Mouse (Mus musculus) limb, embryonic 15.5 days (tissue): ENCODE measurements at regions not wholly inside any gene's neighbourhood (a gene's known extent, or its start where the extent isn't known, plus 50 kb on each side); places are given as distances from the start of the nearest gene placed in this dataset.
"Not testable (repeated sequence)": the region's sequence is repeated elsewhere in the genome, so short reads cannot be mapped to it uniquely, and the experiment has no call there.

ENCODE experiments used
- ATAC-seq: fragments of 200-750 bp; cut with Nextera tagmentation; 2 replicates; pipeline ENCODE4 v1.8.0; 2017; ENCODE audit warnings: low read depth, moderate TSS enrichment; ENCODE audit not compliant: insufficient number of reproducible peaks, low FRiP score, low TSS enrichment
- H3K27ac ChIP-seq: fragments of 300-500 bp; sonication (generic); 2 replicates; pipeline ENCODE4 v1.5.1; 2015; ENCODE audit warnings: moderate library complexity, mild to moderate bottlenecking, inconsistent platforms
- H3K27me3 ChIP-seq: fragments of 300-500 bp; sonication (generic); 2 replicates; pipeline ENCODE4 v1.6.1; 2015; ENCODE audit warnings: inconsistent platforms
- H3K36me3 ChIP-seq: fragments of 300-500 bp; sonication (generic); 2 replicates; pipeline ENCODE4 v1.6.1; 2015; ENCODE audit warnings: inconsistent platforms
- H3K4me1 ChIP-seq: fragments of 300-500 bp; sonication (generic); 2 replicates; pipeline ENCODE4 v1.6.1; 2015; ENCODE audit warnings: inconsistent platforms
- H3K4me2 ChIP-seq: fragments of 300-500 bp; sonication (generic); 2 replicates; pipeline ENCODE4 v1.6.1; 2015; ENCODE audit warnings: mild to moderate bottlenecking, inconsistent platforms
- H3K4me3 ChIP-seq: fragments of 300-500 bp; sonication (generic); 2 replicates; pipeline ENCODE4 v1.5.1; 2015; ENCODE audit warnings: mild to moderate bottlenecking, inconsistent platforms
- H3K9ac ChIP-seq: fragments of 300-500 bp; sonication (generic); 2 replicates; pipeline ENCODE4 v1.6.1; 2015; ENCODE audit warnings: inconsistent platforms
- H3K9me3 ChIP-seq: fragments of 300-500 bp; sonication (generic); 2 replicates; pipeline ENCODE4 v1.6.1; 2016; ENCODE audit warnings: inconsistent platforms
- WGBS: fragments of 180-500 bp; shearing (Covaris S2); methylation state at CpG from one replicate; pipeline ENCODE4 v1.1.7; 2015; 5-methylcytosine and 5-hydroxymethylcytosine counted together

DNA sequence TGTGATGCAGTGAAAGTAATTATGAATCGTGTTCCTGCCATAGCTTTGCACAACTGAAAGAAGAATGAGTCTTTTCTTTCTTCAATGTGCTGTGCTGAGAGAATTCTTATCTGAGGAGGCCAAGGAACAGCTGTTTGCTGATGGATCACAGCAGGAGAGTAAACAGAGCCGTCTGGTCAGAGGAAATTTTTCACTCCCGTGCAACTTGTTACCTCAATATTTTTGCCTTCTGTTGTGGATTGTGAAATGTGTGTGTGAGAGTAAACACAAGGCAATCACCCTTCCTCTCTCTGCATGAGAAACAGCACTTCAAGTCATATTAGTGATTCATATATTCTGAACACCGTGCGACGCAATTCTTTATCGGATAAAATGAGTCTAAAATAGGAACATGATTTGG is 171.9 kb downstream of the Epm2a start:
- H3K9me3 ChIP-seq, result no peaks in the 10 kb centered on the region
- H3K4me2 ChIP-seq, result no peak overlapping the region
- no peaks in the 10 kb centered on the region for H3K27me3 ChIP-seq
- 68% methylated on average over 7 of the region's 7 CpGs for WGBS
- H3K27ac ChIP-seq, result no peak overlapping the region
- no peak overlapping the region for H3K9ac ChIP-seq
- H3K4me3 ChIP-seq, result no peak overlapping the region
- ATAC-seq, result no peak
- no peaks in the 10 kb centered on the region for H3K36me3 ChIP-seq
- H3K4me1 ChIP-seq, result no peaks in the 10 kb centered on the region

DNA sequence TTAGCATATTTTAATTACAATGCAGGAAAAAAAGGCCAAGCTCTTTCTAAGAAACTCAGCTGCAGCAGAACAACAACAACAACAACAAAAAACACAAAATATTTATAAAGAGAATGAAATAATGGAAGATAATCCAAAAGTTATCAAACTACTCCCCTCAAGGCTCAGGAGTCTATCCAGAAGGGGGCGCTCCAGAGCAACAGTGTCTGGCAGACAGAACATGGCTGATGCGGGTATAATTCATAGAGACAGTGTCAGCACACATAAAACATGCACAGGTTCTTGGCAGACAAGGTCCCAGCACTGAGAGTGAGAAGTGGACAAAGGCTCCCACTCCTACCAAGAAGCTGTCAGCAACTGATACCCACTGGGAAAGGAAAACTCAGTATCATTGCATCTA is 173.9 kb downstream of the Epm2a start:
- ATAC-seq, result no peak
- H3K9me3 ChIP-seq, result no peaks in the 10 kb centered on the region
- H3K36me3 ChIP-seq, result no peaks in the 10 kb centered on the region
- no peak overlapping the region for H3K4me2 ChIP-seq
- H3K4me3 ChIP-seq, result no peak overlapping the region
- no peaks in the 10 kb centered on the region for H3K4me1 ChIP-seq
- no peaks in the 10 kb centered on the region for H3K27me3 ChIP-seq
- H3K27ac ChIP-seq, result no peak overlapping the region
- WGBS, result 59% methylated on average over 2 of the region's 2 CpGs
- no peak overlapping the region for H3K9ac ChIP-seq

DNA sequence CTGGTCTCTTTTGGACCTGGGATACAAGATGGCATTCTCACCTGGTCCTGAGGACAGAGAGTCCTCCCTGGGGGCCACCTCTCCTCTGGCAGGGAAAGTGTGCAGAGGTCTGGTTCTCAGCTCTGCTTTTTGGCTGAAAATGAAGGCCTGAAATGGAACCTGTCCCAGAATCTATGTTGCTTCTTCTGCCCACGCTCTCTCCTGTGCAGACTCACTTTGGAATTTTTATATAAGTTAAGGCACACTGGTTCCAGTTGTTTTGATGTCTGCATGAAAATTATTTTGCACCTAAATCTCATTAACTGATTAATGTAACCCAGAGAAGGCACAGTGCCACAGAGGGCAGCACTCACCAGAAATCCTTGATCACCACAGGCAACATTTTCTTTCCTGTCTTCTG is 188.1 kb downstream of the Epm2a start:
- no peak overlapping the region for H3K27ac ChIP-seq
- 74% methylated on average over 1 of the region's 1 CpGs for WGBS
- no peak overlapping the region for H3K4me2 ChIP-seq
- no peak for ATAC-seq
- no peaks in the 10 kb centered on the region for H3K9me3 ChIP-seq
- no peaks in the 10 kb centered on the region for H3K36me3 ChIP-seq
- H3K4me1 ChIP-seq, result no peaks in the 10 kb centered on the region
- H3K27me3 ChIP-seq, result no peaks in the 10 kb centered on the region
- H3K4me3 ChIP-seq, result no peak overlapping the region
- no peak overlapping the region for H3K9ac ChIP-seq

- H3K4me2 ChIP-seq, H3K27me3 ChIP-seq, H3K9me3 ChIP-seq, H3K27ac ChIP-seq, H3K36me3 ChIP-seq, H3K9ac ChIP-seq, H3K4me1 ChIP-seq, H3K4me3 ChIP-seq, ATAC-seq: not testable (repeated sequence)
- 88% methylated on average over 15 of the region's 15 CpGs for WGBS
Measured at GRCm38 (mm10) chr10:11555376-11555775, 212.2 kb downstream of the Epm2a start.

GRCm38 (mm10) chr10:11570523-11571055 is 227.4 kb downstream of the Epm2a start:
- no peaks in the 10 kb centered on the region for H3K4me1 ChIP-seq
- H3K4me3 ChIP-seq, result no peak overlapping the region
- no peaks in the 10 kb centered on the region for H3K9me3 ChIP-seq
- no peak overlapping the region for H3K4me2 ChIP-seq
- no peaks in the 10 kb centered on the region for H3K27me3 ChIP-seq
- H3K27ac ChIP-seq, result no peak overlapping the region
- no peak for ATAC-seq
- no peak overlapping the region for H3K9ac ChIP-seq
- H3K36me3 ChIP-seq, result no peaks in the 10 kb centered on the region
- WGBS, result 79% methylated on average over 4 of the region's 4 CpGs

DNA sequence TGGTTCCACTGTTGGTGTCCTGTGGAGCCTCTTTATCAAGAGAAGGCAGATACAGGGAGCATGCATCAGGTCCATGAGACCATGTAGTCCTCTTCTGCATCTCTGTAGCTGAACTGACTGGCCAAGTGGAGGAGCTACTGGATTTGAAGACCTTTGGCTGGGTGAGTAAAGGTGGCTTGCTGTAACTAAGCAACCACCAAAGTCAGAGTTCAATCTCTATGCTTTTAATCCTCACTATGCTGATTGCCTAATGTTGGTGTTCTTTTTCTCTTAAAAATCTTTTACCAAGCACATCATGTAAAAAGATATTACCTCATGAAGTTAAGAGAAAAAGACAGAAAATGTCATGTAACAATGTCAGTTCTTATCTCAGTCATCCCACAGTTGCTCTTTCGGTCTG is 265.2 kb downstream of the Epm2a start:
- H3K36me3 ChIP-seq, result no peaks in the 10 kb centered on the region
- H3K27ac ChIP-seq, result no peak overlapping the region
- no peaks in the 10 kb centered on the region for H3K9me3 ChIP-seq
- H3K9ac ChIP-seq, result no peak overlapping the region
- H3K4me3 ChIP-seq, result no peak overlapping the region
- H3K4me1 ChIP-seq, result no peaks in the 10 kb centered on the region
- ATAC-seq, result no peak
- H3K4me2 ChIP-seq, result no peak overlapping the region
- WGBS, result 89% methylated on average over 1 of the region's 1 CpGs
- no peaks in the 10 kb centered on the region for H3K27me3 ChIP-seq

DNA sequence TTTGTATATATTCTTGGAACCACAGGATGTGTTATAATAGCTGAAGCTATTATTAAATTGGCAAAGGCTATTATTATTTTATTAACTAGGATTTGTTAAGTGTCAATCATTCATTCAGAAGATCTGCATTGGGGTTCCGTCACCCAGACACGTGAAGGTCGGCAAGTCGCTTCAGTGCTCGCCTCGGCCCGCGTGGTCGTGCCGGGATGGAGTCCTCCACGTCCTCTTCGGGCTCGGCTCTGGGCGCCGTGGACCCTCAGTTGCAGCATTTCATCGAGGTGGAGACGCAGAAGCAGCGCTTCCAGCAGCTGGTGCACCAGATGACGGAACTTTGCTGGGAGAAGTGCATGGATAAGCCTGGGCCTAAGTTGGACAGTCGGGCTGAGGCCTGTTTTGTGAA is 265.9 kb downstream of the Epm2a start:
- not testable (repeated sequence) for ATAC-seq
- WGBS, result 93% methylated on average over 20 of the region's 20 CpGs

GRCm38 (mm10) chr10:11648151-11648550 is 304.9 kb downstream of the Epm2a start:
- no peak overlapping the region for H3K4me2 ChIP-seq
- no peak overlapping the region for H3K9ac ChIP-seq
- H3K9me3 ChIP-seq, result no peaks in the 10 kb centered on the region
- no peaks in the 10 kb centered on the region for H3K27me3 ChIP-seq
- H3K36me3 ChIP-seq, result no peaks in the 10 kb centered on the region
- H3K4me3 ChIP-seq, result no peak overlapping the region
- no peaks in the 10 kb centered on the region for H3K4me1 ChIP-seq
- ATAC-seq, result no peak
- H3K27ac ChIP-seq, result no peak overlapping the region
- 94% methylated on average over 1 of the region's 1 CpGs for WGBS

More for the DNA sequence above, 265.9 kb downstream of the Epm2a start:
- not testable (repeated sequence) for H3K27me3 ChIP-seq, H3K36me3 ChIP-seq, H3K4me3 ChIP-seq, H3K9me3 ChIP-seq, H3K4me1 ChIP-seq, H3K27ac ChIP-seq, H3K4me2 ChIP-seq, H3K9ac ChIP-seq

DNA sequence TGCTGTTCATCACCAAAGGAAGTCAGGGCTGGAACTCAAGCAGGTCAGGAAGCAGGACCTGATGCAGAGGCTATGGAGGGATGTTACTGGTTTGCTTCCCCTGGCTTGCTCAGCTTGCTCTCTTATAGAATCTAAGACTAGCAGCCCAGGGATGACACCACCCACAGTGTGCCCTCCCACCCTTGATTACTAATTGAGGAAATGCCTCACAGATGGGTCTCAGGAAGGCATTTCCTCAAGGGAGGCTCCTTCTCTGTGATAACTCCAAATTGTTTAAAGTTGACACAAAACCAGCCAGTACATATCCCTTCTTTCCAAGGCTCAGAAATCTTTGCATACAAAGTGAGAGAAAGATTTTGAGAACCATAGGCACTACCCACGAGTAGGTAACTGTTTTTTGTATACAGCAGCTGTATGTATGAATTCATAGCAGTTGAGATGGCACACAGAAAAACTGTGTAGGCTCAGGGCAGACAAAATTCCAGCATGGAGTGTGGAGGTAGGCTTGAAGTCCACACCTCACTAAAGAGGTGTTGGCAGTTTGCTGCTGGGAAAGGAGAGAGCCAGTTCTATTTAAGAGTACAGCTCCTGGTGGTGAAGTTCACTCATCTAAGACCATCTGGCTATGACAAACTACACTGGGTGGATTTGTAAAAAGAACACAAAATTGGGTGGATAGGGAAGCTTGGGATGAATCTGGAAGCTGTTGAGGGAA is 317.0 kb downstream of the Epm2a start:
- WGBS, result 42% methylated on average over 1 of the region's 1 CpGs

DNA sequence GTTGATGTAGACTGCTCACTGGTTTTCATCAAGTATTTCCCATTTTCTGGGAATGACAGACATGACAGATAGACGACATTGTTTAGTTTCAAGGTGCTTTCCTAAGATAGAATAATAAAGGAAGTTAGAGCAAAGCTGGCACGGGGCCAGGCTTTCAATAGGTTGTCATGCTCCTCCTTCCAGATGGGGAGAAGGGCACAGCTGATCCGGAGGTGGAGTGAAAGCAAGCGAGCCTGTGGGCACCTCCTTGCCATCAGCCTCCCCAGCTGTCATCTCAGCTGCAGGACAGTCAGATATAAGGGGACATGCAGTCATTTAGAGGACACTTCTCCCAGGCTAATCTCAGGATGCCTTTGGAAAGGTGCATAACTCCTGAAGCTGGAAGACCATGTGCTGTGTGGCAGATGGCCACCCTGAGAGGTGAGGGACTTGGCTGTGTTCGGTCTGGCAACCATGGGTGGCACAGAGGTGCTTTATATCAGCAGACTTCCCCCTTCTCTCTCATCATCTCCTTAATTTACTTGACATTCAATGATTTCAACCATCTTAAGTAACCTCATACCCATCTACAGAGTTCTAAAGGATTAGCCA is 318.6 kb downstream of the Epm2a start:
- WGBS, result 60% methylated on average over 5 of the region's 5 CpGs
- ATAC-seq, result no peak
- H3K4me3 ChIP-seq, result no peak overlapping the region
- H3K27ac ChIP-seq, result no peak overlapping the region
- H3K9ac ChIP-seq, result no peak overlapping the region
- no peaks in the 10 kb centered on the region for H3K9me3 ChIP-seq
- H3K27me3 ChIP-seq, result no peaks in the 10 kb centered on the region
- H3K4me2 ChIP-seq, result no peak overlapping the region
- H3K36me3 ChIP-seq, result no peaks in the 10 kb centered on the region
- H3K4me1 ChIP-seq, result no peaks in the 10 kb centered on the region

More for the DNA sequence above, 317.0 kb downstream of the Epm2a start:
- Histone ChIP-seq H3K9me3 (no peaks in the 10 kb centered on the region), H3K9ac (no peak overlapping the region), H3K4me3 (no peak overlapping the region), H3K4me1 (no peaks in the 10 kb centered on the region), H3K36me3 (no peaks in the 10 kb centered on the region), H3K27ac (no peak overlapping the region), H3K27me3 (no peaks in the 10 kb centered on the region), H3K4me2 (no peak overlapping the region)
- no peak for ATAC-seq

DNA sequence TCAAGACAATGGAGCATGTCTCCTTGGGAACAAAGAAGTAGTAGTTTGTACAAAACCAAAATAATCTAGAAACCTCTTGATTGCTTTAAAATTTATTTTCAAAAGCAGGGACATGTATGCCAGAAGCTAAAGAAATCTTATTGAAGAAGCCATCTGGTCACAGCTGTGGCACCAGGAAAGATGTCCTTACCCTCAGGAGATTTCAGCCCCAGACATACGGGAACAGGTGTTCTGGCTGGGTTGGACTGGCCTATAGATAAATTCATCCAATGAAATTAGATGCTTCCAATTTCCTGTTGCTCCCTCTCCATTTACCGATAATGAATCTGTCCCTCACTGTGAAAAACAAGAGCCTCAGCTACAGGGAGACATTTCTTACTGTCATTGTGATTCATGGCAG is 366.5 kb downstream of the Epm2a start:
- WGBS, result 48% methylated on average over 2 of the region's 2 CpGs
- ATAC-seq, result no peak
- no peaks in the 10 kb centered on the region for H3K27me3 ChIP-seq
- H3K36me3 ChIP-seq, result no peaks in the 10 kb centered on the region
- no peaks in the 10 kb centered on the region for H3K9me3 ChIP-seq
- no peak overlapping the region for H3K4me3 ChIP-seq
- H3K9ac ChIP-seq, result no peak overlapping the region
- H3K4me2 ChIP-seq, result no peak overlapping the region
- no peaks in the 10 kb centered on the region for H3K4me1 ChIP-seq
- H3K27ac ChIP-seq, result no peak overlapping the region

DNA sequence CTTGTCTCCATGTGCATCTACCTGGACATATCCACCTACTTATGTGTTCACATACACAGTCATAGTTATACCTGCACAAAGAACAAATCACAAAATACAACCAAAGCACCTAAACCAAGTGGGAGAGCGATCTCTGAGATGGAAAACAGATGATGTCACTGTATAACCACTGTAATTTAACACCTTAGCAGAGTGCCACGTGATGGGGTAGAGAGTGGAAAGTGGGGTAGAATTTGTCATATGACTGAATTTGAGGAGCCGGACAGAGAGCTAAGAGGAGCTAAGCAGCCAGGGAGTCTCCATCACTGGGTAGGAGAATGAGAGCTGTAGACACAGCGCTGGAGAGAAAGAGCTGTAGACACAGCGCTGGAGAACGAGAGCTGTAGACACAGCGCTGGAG is 381.6 kb downstream of the Epm2a start:
- Histone ChIP-seq H3K9ac (no peak overlapping the region), H3K9me3 (no peaks in the 10 kb centered on the region), H3K27ac (no peak overlapping the region), H3K27me3 (no peaks in the 10 kb centered on the region), H3K4me2 (no peak overlapping the region), H3K4me1 (no peaks in the 10 kb centered on the region), H3K4me3 (no peak overlapping the region), H3K36me3 (no peaks in the 10 kb centered on the region)
- 77% methylated on average over 7 of the region's 7 CpGs for WGBS
- ATAC-seq, result no peak
